Mouse (Mus musculus) hindbrain, embryonic 16.5 days (tissue): ENCODE data around the gene Fcgbp. TPM values are rescaled to one million over a fixed set of nuclear protein-coding genes. Genes with fewer than 3 reads are reported as not detected.
"Not testable (repeated sequence)": the region's sequence is repeated elsewhere in the genome, so short reads cannot be mapped to it uniquely, and the experiment has no call there.

Experiments
- ATAC-seq: fragments of 200-750 bp; cut with Nextera tagmentation; 2 replicates; pipeline ENCODE4 v1.8.0; 2017; ENCODE audit warnings: moderate TSS enrichment, moderate library complexity
- H3K27ac ChIP-seq: fragments of 300-500 bp; sonication (generic); 2 replicates; pipeline ENCODE4 v1.5.1; 2014; ENCODE audit warnings: low read depth, mild to moderate bottlenecking, control low read depth, low read length, moderate library complexity
- H3K27me3 ChIP-seq: fragments of 300-500 bp; sonication (generic); replicated peaks from 2 replicates; pipeline ENCODE4 v1.6.1; 2014; ENCODE audit warnings: low read length; ENCODE audit not compliant: control insufficient read depth, insufficient read depth
- H3K36me3 ChIP-seq: fragments of 300-500 bp; sonication (generic); 2 replicates; pipeline ENCODE4 v1.6.1; 2014; ENCODE audit warnings: mild to moderate bottlenecking, low read length, moderate library complexity, mixed read lengths; ENCODE audit not compliant: control insufficient read depth, insufficient read depth
- H3K4me1 ChIP-seq: fragments of 300-500 bp; sonication (generic); 2 replicates; pipeline ENCODE4 v1.6.1; 2014; ENCODE audit warnings: low read depth, low read length; ENCODE audit not compliant: control insufficient read depth, insufficient read depth
- H3K4me2 ChIP-seq: fragments of 300-500 bp; sonication (generic); 2 replicates; pipeline ENCODE4 v1.6.1; 2014; ENCODE audit warnings: mild to moderate bottlenecking, low read length, control low read depth, moderate library complexity
- H3K4me3 ChIP-seq: fragments of 300-500 bp; sonication (generic); 2 replicates; pipeline ENCODE4 v1.5.1; 2014; ENCODE audit warnings: mild to moderate bottlenecking, low read length, control low read depth, moderate library complexity
- H3K9ac ChIP-seq: fragments of 300-500 bp; sonication (generic); 2 replicates; pipeline ENCODE4 v1.6.1; 2014; ENCODE audit warnings: low read depth, mild to moderate bottlenecking, control low read depth, low read length, moderate library complexity
- H3K9me3 ChIP-seq: fragments of 300-500 bp; sonication (generic); 2 replicates; pipeline ENCODE4 v1.6.1; 2014; ENCODE audit warnings: mild to moderate bottlenecking, low read length, moderate library complexity; ENCODE audit not compliant: control insufficient read depth
- WGBS: fragments of 180-500 bp; shearing (Covaris S2); extraction: QIAGEN DNeasy Blood & Tissue Kit; methylation state at CpG from one replicate; pipeline ENCODE4 v1.1.7; 2014; 5-methylcytosine and 5-hydroxymethylcytosine counted together
- polyA plus RNA-seq: library from polyadenylated mRNA; unstranded; fragments of >200 nt; fragmentation: Nextera tagmentation; extraction: Ambion mirVana; gene quantifications from 2 replicates; pipeline ENCODE4 v1.2.1, GENCODE M21; 2015

Fcgbp gene
- polyA plus RNA-seq, 1 experiment from 2014 or later = 0.71 TPM

- WGBS = 85% methylated on average over 5 of the region's 5 CpGs
- Histone ChIP-seq H3K4me1 (no peaks in the 10 kb centered on the region), H3K4me2 (no peak within 1 kb of the TSS), H3K27me3 (no peaks in the 10 kb centered on the region), H3K27ac (no peak within 1 kb of the TSS), H3K9ac (no peak within 1 kb of the TSS), H3K4me3 (no peak within 1 kb of the TSS), H3K36me3 (no peaks in the 10 kb centered on the region), H3K9me3 (no peaks in the 10 kb centered on the region)
- ATAC-seq = no peak
Measured at GRCm38 (mm10) chr7:28129166-28129565, 58.1 kb downstream of the Fcgbp start, which contains the start of gene 9530053A07Rik. TSS of gene 9530053A07Rik (plus strand) at chr7:28129466.

GRCm38 (mm10) chr7:28137613-28138012, 66.6 kb downstream of the Fcgbp start:
- Histone ChIP-seq H3K4me2 (no peak overlapping the region), H3K27me3 (no peaks in the 10 kb centered on the region), H3K27ac (no peak overlapping the region), H3K4me1 (no peaks in the 10 kb centered on the region), H3K9ac (no peak overlapping the region), H3K4me3 (no peak overlapping the region), H3K36me3 (no peaks in the 10 kb centered on the region), H3K9me3 (no peaks in the 10 kb centered on the region)
- WGBS = 59% methylated on average over 5 of the region's 5 CpGs
- peak; percentile 64; the same call in 1 of the 2 replicates for ATAC-seq

- H3K27ac ChIP-seq = no peak overlapping the region
- H3K36me3 ChIP-seq = no peaks in the 10 kb centered on the region
- peak; percentile 68; the same call in 1 of the 2 replicates for ATAC-seq
- H3K4me2 ChIP-seq = no peak overlapping the region
- H3K9me3 ChIP-seq = peaks cover 3% of the 10 kb centered on the region; the same call in 1 of the 2 replicates
- no peak overlapping the region for H3K4me3 ChIP-seq
- WGBS = 24% methylated on average over 3 of the region's 3 CpGs
- no peak overlapping the region for H3K9ac ChIP-seq
- no peaks in the 10 kb centered on the region for H3K27me3 ChIP-seq
- H3K4me1 ChIP-seq = no peaks in the 10 kb centered on the region; the same call in 1 of the 2 replicates
Measured at GRCm38 (mm10) chr7:28148263-28148662, 77.2 kb downstream of the Fcgbp start.

- ATAC-seq = no peak
- WGBS = 95% methylated on average over 1 of the region's 1 CpGs
- no peak overlapping the region for H3K9ac ChIP-seq
Measured at GRCm38 (mm10) chr7:28149841-28150240, 78.8 kb downstream of the Fcgbp start.

GRCm38 (mm10) chr7:28151584-28152221, 80.7 kb downstream of the Fcgbp start:
- no peaks in the 10 kb centered on the region; the same call in 1 of the 2 replicates for H3K4me1 ChIP-seq
- no peak overlapping the region for H3K4me2 ChIP-seq
- no peak overlapping the region for H3K4me3 ChIP-seq
- no peaks in the 10 kb centered on the region for H3K27me3 ChIP-seq
- no peaks in the 10 kb centered on the region for H3K9me3 ChIP-seq
- ATAC-seq = no peak
- no peak overlapping the region for H3K27ac ChIP-seq
- no peaks in the 10 kb centered on the region for H3K36me3 ChIP-seq
- no peak overlapping the region; the same call in 1 of the 2 replicates for H3K9ac ChIP-seq
- WGBS = 15% methylated on average over 13 of the region's 13 CpGs

More at GRCm38 (mm10) chr7:28149841-28150240, 78.8 kb downstream of the Fcgbp start:
- Histone ChIP-seq H3K27ac (no peak overlapping the region), H3K4me2 (no peak overlapping the region), H3K9me3 (no peaks in the 10 kb centered on the region), H3K27me3 (no peaks in the 10 kb centered on the region), H3K4me1 (no peaks in the 10 kb centered on the region; the same call in 1 of the 2 replicates), H3K4me3 (no peak overlapping the region), H3K36me3 (no peaks in the 10 kb centered on the region)

- H3K27me3 ChIP-seq, H3K4me1 ChIP-seq, H3K9ac ChIP-seq, H3K4me3 ChIP-seq, H3K27ac ChIP-seq, H3K4me2 ChIP-seq, H3K9me3 ChIP-seq, H3K36me3 ChIP-seq: not testable (repeated sequence)
- peak; percentile 67; the same call in 1 of the 2 replicates for ATAC-seq
- 29% methylated on average over 5 of the region's 5 CpGs for WGBS
Measured at GRCm38 (mm10) chr7:28153595-28153994, 82.6 kb downstream of the Fcgbp start.

- H3K4me1 ChIP-seq = no peaks in the 10 kb centered on the region
- 71% methylated on average over 6 of the region's 6 CpGs for WGBS
- no peaks in the 10 kb centered on the region for H3K36me3 ChIP-seq
- H3K27ac ChIP-seq = no peak overlapping the region
- ATAC-seq = no peak
- no peak overlapping the region for H3K4me3 ChIP-seq
- no peaks in the 10 kb centered on the region for H3K27me3 ChIP-seq
- H3K9me3 ChIP-seq = no peaks in the 10 kb centered on the region
- H3K9ac ChIP-seq = no peak overlapping the region
- H3K4me2 ChIP-seq = no peak overlapping the region
Measured at GRCm38 (mm10) chr7:28159292-28159691, 88.3 kb downstream of the Fcgbp start.

GRCm38 (mm10) chr7:28159893-28160292, 88.9 kb downstream of the Fcgbp start:
- ATAC-seq = no peak
- no peak overlapping the region for H3K9ac ChIP-seq
- H3K27me3 ChIP-seq = no peaks in the 10 kb centered on the region
- H3K27ac ChIP-seq = no peak overlapping the region
- H3K36me3 ChIP-seq = no peaks in the 10 kb centered on the region
- H3K4me3 ChIP-seq = no peak overlapping the region
- no peaks in the 10 kb centered on the region for H3K9me3 ChIP-seq
- H3K4me2 ChIP-seq = no peak overlapping the region
- no peaks in the 10 kb centered on the region for H3K4me1 ChIP-seq
- 72% methylated on average over 3 of the region's 3 CpGs for WGBS

GRCm38 (mm10) chr7:28161163-28161749, 90.2 kb downstream of the Fcgbp start:
- Histone ChIP-seq H3K9me3 (no peaks in the 10 kb centered on the region), H3K9ac (no peak overlapping the region), H3K27me3 (no peaks in the 10 kb centered on the region), H3K4me3 (no peak overlapping the region), H3K4me1 (no peaks in the 10 kb centered on the region), H3K36me3 (no peaks in the 10 kb centered on the region), H3K27ac (no peak overlapping the region), H3K4me2 (no peak overlapping the region)
- no peak for ATAC-seq
- WGBS = 54% methylated on average over 9 of the region's 9 CpGs
